Mouse (Mus musculus) lung, postnatal 4 days (tissue): ENCODE results near the gene Slc29a3.
"Not testable (repeated sequence)": the region's sequence is repeated elsewhere in the genome, so short reads cannot be mapped to it uniquely, and the experiment has no call there.

ENCODE experiments used
- DNase-seq, 2 experiments: peaks; one replicate each; pipeline ENCODE4 v3.0.0; 2021

Slc29a3 gene

GRCm38 (mm10) chr10:60762126-60762525 is 9.5 kb upstream of the Slc29a3 start:
- no peak for DNase-seq

- DNase-seq, result peak; percentile 92 to 93
These were observed 7.8 kb upstream of the Slc29a3 start for GRCm38 (mm10) chr10:60760377-60760776.

GRCm38 (mm10) chr10:60756992-60757391 is 4.4 kb upstream of the Slc29a3 start:
- DNase-seq, result peak; percentile 45 to 73

- DNase-seq, result no peak
These were observed 3.6 kb upstream of the Slc29a3 start for GRCm38 (mm10) chr10:60756146-60756545.

- DNase-seq, result no peak
These were observed 1.3 kb upstream of the Slc29a3 start for GRCm38 (mm10) chr10:60753941-60754340.

- DNase-seq, result peak in 1 of 2 experiments; percentile 49
These were observed 667 bp upstream of the Slc29a3 start for GRCm38 (mm10) chr10:60753261-60753660.

GRCm38 (mm10) chr10:60747667-60748212 is 4.9 kb downstream of the Slc29a3 start:
- no peak for DNase-seq

- DNase-seq, result peak in 1 of 2 experiments; percentile 38
These were observed 6.1 kb downstream of the Slc29a3 start for GRCm38 (mm10) chr10:60746512-60746911.

- no peak for DNase-seq
These were observed 7.9 kb downstream of the Slc29a3 start for GRCm38 (mm10) chr10:60744543-60745290.

GRCm38 (mm10) chr10:60743681-60744080 is 8.9 kb downstream of the Slc29a3 start:
- no peak for DNase-seq

- no peak for DNase-seq
These were observed 9.7 kb downstream of the Slc29a3 start for GRCm38 (mm10) chr10:60742942-60743341.

GRCm38 (mm10) chr10:60742296-60742695 is 10.3 kb downstream of the Slc29a3 start:
- DNase-seq, result not testable (repeated sequence)

- no peak for DNase-seq
These were observed 11.2 kb downstream of the Slc29a3 start for GRCm38 (mm10) chr10:60741435-60741834.

- no peak for DNase-seq
These were observed 12.8 kb downstream of the Slc29a3 start for GRCm38 (mm10) chr10:60739619-60740363.

GRCm38 (mm10) chr10:60737886-60738640 is 14.5 kb downstream of the Slc29a3 start:
- no peak for DNase-seq

GRCm38 (mm10) chr10:60737169-60737728 is 15.3 kb downstream of the Slc29a3 start:
- no peak for DNase-seq

- DNase-seq, result no peak
These were observed 16.9 kb downstream of the Slc29a3 start for GRCm38 (mm10) chr10:60735737-60736136.

- DNase-seq, result no peak
These were observed 19.1 kb downstream of the Slc29a3 start for GRCm38 (mm10) chr10:60733471-60733870.

GRCm38 (mm10) chr10:60732397-60732861 is 20.2 kb downstream of the Slc29a3 start:
- DNase-seq, result no peak

GRCm38 (mm10) chr10:60731742-60732141 is 20.9 kb downstream of the Slc29a3 start:
- DNase-seq, result no peak

GRCm38 (mm10) chr10:60727301-60727700 is 25.3 kb downstream of the Slc29a3 start:
- peak in 1 of 2 experiments; percentile 33 for DNase-seq

- no peak for DNase-seq
These were observed 25.7 kb downstream of the Slc29a3 start for GRCm38 (mm10) chr10:60726896-60727295.

GRCm38 (mm10) chr10:60724496-60724895 is 28.1 kb downstream of the Slc29a3 start:
- DNase-seq, result no peak
